Mouse (Mus musculus) erythroid progenitor cell, adult 5-6 weeks (primary cell): ENCODE results near the gene Tnnc1. TPM values are rescaled to one million over a fixed set of nuclear protein-coding genes. Genes with fewer than 3 reads are reported as not detected.
A peak's percentile ranks its signal among the peaks of the same experiment; 100 is the strongest.

Experiments
- ATAC-seq: replicated peaks from 2 replicates; pipeline ENCODE4 v1.8.0; 2016; ENCODE audit warnings: moderate number of reproducible peaks, mild to moderate bottlenecking, moderate TSS enrichment, inconsistent platforms; ENCODE audit not compliant: poor library complexity, low FRiP score, severe bottlenecking
- total RNA-seq, 2 experiments: library from RNA; stranded (forward) in 1 of 2; stranded (reverse) in 1 of 2; fragments of 150-400 nt in 1 of 2; fragments of 186-747, 209-891 nt in 1 of 2; gene quantifications; 2 replicates each; pipeline versions ENCODE4 v1.2.3 to v1.2.4; 2015 to 2017; ENCODE audit warnings: low replicate concordance in 2 of 2

Tnnc1 gene
- total RNA-seq, 2 experiments from 2014 or later, result not detected

- ATAC-seq, result peak; percentile 80
Measured at GRCm38 (mm10) chr14:31207070-31207830, 862 bp upstream of the Tnnc1 start.

- no peak for ATAC-seq
Measured at GRCm38 (mm10) chr14:31209133-31209557, 1.0 kb downstream of the Tnnc1 start.

GRCm38 (mm10) chr14:31211854-31212253 is 3.7 kb downstream of the Tnnc1 start:
- ATAC-seq, result no peak

- no peak for ATAC-seq
Measured at GRCm38 (mm10) chr14:31212499-31212898, 4.4 kb downstream of the Tnnc1 start.

- ATAC-seq, result no peak
Measured at GRCm38 (mm10) chr14:31213868-31214267, 5.8 kb downstream of the Tnnc1 start.

GRCm38 (mm10) chr14:31214684-31215083 is 6.6 kb downstream of the Tnnc1 start:
- ATAC-seq, result no peak

GRCm38 (mm10) chr14:31215157-31216002 is 7.3 kb downstream of the Tnnc1 start:
- ATAC-seq, result peak; percentile 70

GRCm38 (mm10) chr14:31216846-31217245 is 8.7 kb downstream of the Tnnc1 start, which contains the start of gene Nisch:
Nisch (minus strand) TSS chr14:31216946.
- ATAC-seq, result no peak

GRCm38 (mm10) chr14:31217666-31218065 is 9.6 kb downstream of the Tnnc1 start, which contains the start of gene Sema3g:
Sema3g (plus strand) TSS chr14:31217860.
- no peak for ATAC-seq

GRCm38 (mm10) chr14:31226978-31227377 is 18.9 kb downstream of the Tnnc1 start:
- no peak for ATAC-seq

- no peak for ATAC-seq
Measured at GRCm38 (mm10) chr14:31228234-31228633, 20.1 kb downstream of the Tnnc1 start.

- no peak for ATAC-seq
Measured at GRCm38 (mm10) chr14:31230442-31230841, 22.3 kb downstream of the Tnnc1 start.

GRCm38 (mm10) chr14:31232404-31233069 is 24.4 kb downstream of the Tnnc1 start:
- ATAC-seq, result no peak

- no peak for ATAC-seq
Measured at GRCm38 (mm10) chr14:31233070-31233995, 25.2 kb downstream of the Tnnc1 start.

- ATAC-seq, result 0 out of 2 replicates have a peak, but pooled peaks have one; percentile 64
Measured at GRCm38 (mm10) chr14:31233996-31234591, 26.0 kb downstream of the Tnnc1 start.

GRCm38 (mm10) chr14:31237101-31237882 is 29.2 kb downstream of the Tnnc1 start:
- no peak for ATAC-seq

- no peak for ATAC-seq
Measured at GRCm38 (mm10) chr14:31240528-31240927, 32.4 kb downstream of the Tnnc1 start.

GRCm38 (mm10) chr14:31244777-31245176 is 36.7 kb downstream of the Tnnc1 start:
- no peak for ATAC-seq
